Mouse (Mus musculus) gastrocnemius, postnatal 10 days (tissue): Measurements from ENCODE around the gene Gucd1. TPM values are rescaled to one million over a fixed set of nuclear protein-coding genes. Genes with fewer than 3 reads are reported as not detected.

Experiments used
- total RNA-seq, 2 experiments: library from RNA; stranded (reverse); gene quantifications; 2 replicates each; pipeline ENCODE4 v1.2.3; 2021

The Gucd1 gene
- total RNA-seq, 2 experiments from 2014 or later, result 46.9 to 47.5 TPM

Other genes with a start within 250 kb of the Gucd1 start
- gene Adora2a, start 201.1 kb downstream of the Gucd1 start, total RNA-seq, result 1 to 10 TPM; 4.3 to 6.2 TPM
- gene Upb1, start 116.9 kb downstream of the Gucd1 start, total RNA-seq, result under 1 TPM; 0.20 to 0.21 TPM
- gene Snrpd3, start 421 bp downstream of the Gucd1 start, total RNA-seq, result 100 to 1,000 TPM; 126 to 134 TPM
- gene Lrrc75b, start 42.4 kb upstream of the Gucd1 start, total RNA-seq, result 1 to 10 TPM; 1.3 to 1.9 TPM
- 1 to 10 TPM in 1 of 2 experiments, under 1 TPM in 1; 0.52 to 1.0 TPM for gene Ggt1, start 43.6 kb upstream of the Gucd1 start, total RNA-seq
- 1 to 10 TPM; 5.8 to 7.0 TPM for gene Ggt5, start 71.4 kb upstream of the Gucd1 start, total RNA-seq
- gene Susd2, start 126.0 kb upstream of the Gucd1 start, total RNA-seq, result 1 to 10 TPM; 2.6 to 3.3 TPM
- 10 to 100 TPM; 11.7 to 18.7 TPM for gene Cabin1, start 246.4 kb upstream of the Gucd1 start, total RNA-seq